Mouse (Mus musculus): ENCODE data around the gene Rtbdn. TPM values are rescaled to one million over a fixed set of nuclear protein-coding genes. Genes with fewer than 3 reads are reported as not detected.
A peak's percentile ranks its signal among the peaks of the same experiment; 100 is the strongest.

Gene Rtbdn
- total RNA-seq, 2 experiments from 2014 or later = not detected

DNA sequence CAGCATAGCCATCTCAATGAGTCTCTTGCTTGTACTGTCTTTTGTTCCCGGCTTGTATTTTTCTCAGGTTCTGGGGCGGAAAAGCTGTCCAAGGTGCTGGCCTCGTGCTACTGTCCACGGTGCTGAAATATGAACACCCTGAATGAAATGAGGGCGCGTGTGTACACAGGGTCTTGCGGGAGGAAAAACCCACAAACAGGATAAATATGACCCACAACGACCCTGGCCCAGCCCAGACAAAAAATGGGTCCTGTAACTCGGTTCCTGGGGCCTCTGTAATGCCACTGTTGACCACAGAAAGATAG, 402 bp downstream of the Rtbdn start:
- ATAC-seq (replicated peaks; ENCODE audit: low FRiP score, poor library complexity, severe bottlenecking) = no peak

DNA sequence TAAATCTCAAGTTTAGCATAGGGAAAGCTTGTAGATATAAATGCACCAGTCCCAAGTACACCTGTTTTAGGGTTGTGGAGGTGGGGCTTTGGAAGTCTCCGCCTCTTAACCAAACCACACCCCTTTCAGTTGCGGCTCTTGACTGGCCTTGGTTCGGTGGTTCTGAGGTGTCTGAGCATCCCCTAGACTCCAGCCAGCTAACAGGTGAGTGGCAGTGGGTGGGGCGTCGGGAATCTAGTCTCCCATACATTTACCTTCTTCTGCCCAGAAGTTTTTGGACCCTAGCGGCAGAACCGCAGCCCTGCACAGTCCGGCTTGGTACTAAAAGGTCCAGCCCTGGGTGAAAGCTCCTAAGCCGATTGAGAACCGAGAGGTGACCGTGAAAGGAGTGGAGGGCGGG, 3.0 kb downstream of the Rtbdn start:
- ATAC-seq (replicated peaks; ENCODE audit: low FRiP score, poor library complexity, severe bottlenecking) = no peak

DNA sequence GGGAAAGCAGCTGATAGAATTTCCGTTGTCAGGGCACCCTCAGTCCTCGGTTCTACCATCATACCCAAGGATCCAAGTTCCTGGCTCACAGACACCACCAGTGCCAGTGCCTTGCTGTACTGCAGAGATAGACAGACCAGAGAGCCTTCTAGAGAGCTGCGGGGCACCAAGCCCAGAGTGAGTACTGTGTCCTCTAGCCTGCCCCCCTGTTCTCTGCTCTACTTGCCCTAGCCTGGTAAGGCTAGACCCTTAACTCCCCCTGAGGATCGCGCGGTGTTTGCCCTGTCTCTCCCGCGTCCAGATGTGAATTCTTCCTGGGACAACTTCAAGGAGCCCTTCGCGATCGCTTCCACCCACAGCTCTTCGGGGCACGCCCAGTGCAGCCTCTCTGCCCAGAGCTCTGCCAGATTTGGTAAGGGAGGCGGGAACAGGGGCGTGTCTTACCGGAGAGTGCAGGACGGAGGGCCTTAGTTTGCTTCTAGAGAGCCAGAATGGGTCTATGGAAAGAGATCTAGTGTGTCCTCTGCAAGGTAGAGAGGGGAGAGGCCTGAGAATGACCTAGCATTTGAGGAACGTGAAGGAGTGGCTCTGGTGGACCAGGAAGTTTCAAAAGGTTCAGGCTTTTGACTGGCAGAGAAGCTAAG, 5.9 kb downstream of the Rtbdn start:
- ATAC-seq (replicated peaks; ENCODE audit: low FRiP score, poor library complexity, severe bottlenecking) = peak; percentile 86

DNA sequence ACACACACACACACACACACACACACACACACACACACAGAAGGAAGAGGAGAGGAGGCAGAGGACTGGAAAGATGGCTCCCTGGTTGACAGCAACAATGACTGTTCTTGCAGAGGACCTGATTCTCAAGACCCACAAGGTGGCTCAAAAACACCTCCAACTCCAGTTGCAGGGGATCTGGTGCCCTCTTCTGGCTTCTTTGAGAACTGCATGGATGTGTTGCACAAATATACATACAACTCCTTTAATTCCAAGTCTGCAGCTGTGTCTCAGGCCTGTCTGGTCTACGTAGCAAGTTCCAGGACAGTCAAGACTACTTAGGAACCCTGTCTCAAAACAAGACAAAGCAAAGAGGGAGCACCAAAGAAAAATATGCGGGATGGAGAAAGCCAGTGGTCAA, 10.0 kb downstream of the Rtbdn start:
- ATAC-seq (replicated peaks; ENCODE audit: low FRiP score, poor library complexity, severe bottlenecking) = peak; percentile 70

DNA sequence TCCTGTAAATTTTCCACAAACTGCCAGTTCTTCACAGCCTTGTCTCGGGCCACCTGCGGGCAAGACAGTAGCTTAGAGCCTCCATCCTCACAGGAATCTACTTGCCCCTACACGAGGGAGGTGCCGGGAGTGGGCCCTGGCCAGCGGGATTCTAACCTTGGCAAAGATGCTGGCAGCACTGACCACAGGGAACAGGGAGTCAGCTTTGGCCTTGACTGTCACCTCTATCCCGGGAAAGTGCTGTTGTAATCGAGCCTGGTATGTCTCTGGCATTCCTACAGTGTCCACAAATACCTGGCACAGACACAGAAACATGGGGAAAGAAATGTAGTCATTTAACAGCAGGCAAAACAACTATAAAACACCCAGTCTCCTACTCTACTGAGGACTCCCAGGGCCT, 13.0 kb downstream of the Rtbdn start:
- no peak for ATAC-seq (replicated peaks; ENCODE audit: low FRiP score, poor library complexity, severe bottlenecking)

DNA sequence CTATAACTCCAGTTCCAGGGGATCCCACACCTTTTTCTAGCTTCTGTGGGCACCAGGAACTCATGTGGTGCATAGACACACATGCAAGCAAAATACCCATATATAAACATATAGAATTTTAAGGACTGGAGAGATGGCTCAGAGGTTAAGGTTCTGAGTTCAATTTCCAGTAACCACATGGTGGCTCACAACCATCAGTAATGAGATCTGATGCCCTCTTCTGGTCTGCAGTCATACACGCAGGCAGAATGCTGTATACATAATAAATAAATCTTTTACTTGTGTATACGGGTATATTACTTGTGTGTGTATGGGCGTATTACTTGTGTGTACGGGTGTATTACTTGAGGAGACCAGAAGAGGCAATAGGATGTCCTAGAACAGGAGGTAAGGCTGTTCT, 17.2 kb downstream of the Rtbdn start:
- ATAC-seq (replicated peaks; ENCODE audit: low FRiP score, poor library complexity, severe bottlenecking) = no peak

DNA sequence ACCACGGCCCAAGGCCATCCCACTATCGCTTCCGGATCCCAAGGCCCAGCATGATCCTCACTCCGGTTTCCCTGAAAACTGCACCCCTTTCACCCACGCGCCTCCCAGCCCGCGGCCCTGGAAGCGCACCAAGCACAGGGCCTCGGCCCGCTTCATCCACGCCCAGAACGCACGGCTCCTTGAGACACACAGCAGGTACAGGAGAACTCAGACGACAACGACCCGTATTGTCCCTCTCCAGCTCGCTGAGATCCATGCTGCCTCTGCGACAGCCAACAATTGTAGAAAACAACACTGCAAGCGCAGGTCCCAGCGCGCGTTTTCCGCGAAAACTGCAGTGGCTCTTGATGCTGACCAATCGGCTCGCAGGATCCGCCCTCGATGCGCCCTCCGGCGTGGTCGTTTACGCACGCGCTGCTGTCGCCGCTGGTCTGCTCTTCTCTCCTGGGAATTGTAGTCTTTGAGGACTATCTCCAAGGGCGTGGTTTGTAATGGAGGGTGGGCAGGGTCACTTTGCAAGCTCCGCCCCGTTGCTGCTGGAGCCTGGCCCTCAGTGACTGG, 19.0 kb downstream of the Rtbdn start:
- ATAC-seq (replicated peaks; ENCODE audit: low FRiP score, poor library complexity, severe bottlenecking) = peak; percentile 76

DNA sequence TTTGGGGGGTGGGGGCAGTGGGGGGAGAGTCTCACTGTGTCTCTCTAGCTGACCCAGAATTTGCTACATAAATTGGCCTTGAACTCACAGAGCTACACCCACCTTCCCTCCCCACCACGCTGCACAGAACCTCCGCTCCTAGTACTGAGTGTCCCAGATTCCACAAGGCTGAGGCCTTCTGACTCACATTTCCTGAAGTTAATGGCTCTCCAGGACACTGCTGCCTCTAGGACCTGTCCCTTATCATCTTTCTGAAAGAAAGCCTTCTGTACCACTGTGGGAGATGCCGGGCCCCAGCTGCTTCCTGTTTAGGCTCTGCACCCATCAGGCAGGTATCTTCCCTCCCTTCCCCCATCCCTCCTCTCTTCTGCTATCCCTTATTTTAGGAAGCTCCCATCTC, 19.8 kb downstream of the Rtbdn start:
- ATAC-seq (replicated peaks; ENCODE audit: low FRiP score, poor library complexity, severe bottlenecking) = no peak

DNA sequence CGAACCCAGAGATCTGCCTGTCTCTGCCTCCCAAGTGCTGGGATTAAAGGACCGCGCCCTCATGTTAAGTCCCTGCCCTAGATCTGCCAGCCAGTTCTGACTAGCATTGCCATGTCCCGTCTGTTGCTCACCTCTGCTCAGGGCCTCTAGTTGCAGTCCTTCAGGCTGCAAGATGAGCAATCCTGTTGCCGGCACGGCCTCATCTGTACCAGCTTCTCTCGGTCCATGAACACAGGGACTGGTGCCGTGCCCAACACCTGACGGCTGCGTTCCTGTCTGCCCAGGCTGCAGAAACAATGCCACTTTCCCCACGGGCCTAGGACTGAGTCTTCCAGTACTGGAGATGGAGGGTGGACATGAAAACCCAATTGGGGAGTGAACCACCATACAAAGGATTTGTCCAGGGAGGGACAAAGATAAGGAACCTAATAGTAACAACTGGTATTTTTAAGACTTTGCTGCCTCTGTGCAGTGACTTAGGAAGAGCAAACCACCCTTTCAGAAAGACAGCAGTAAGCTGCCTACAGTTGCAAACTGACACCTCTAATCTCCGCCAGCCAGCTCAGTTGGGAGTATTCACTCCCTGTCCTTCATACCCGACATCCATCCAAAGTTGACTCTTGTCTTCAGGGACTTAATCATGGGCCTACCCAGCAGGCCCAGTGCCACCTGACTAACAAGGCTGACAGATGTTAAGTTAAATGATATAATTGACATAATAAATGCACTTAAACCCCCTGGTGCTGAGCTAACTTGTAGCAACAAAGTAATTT, 20.9 kb downstream of the Rtbdn start:
- no peak for ATAC-seq (replicated peaks; ENCODE audit: low FRiP score, poor library complexity, severe bottlenecking)

DNA sequence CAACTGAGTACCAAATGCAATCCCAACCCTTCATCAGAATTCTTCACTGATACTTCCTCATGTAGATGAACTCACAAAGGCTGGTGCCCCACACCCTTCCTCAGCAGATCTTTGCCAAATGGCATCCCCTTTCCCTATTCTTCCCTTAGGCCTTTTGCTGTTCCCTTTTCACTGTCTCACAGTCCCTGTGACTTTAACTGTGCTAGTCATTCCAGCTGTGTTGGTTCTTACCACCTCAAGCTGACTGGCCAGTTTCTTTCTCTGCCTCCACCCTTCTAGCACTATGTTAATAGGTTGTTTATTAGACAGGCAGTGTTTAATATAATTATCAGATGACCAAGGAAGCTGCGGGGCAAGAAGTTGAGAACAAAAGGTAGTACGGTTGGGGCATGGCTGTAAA, 21.9 kb downstream of the Rtbdn start:
- ATAC-seq (replicated peaks; ENCODE audit: low FRiP score, poor library complexity, severe bottlenecking) = no peak

DNA sequence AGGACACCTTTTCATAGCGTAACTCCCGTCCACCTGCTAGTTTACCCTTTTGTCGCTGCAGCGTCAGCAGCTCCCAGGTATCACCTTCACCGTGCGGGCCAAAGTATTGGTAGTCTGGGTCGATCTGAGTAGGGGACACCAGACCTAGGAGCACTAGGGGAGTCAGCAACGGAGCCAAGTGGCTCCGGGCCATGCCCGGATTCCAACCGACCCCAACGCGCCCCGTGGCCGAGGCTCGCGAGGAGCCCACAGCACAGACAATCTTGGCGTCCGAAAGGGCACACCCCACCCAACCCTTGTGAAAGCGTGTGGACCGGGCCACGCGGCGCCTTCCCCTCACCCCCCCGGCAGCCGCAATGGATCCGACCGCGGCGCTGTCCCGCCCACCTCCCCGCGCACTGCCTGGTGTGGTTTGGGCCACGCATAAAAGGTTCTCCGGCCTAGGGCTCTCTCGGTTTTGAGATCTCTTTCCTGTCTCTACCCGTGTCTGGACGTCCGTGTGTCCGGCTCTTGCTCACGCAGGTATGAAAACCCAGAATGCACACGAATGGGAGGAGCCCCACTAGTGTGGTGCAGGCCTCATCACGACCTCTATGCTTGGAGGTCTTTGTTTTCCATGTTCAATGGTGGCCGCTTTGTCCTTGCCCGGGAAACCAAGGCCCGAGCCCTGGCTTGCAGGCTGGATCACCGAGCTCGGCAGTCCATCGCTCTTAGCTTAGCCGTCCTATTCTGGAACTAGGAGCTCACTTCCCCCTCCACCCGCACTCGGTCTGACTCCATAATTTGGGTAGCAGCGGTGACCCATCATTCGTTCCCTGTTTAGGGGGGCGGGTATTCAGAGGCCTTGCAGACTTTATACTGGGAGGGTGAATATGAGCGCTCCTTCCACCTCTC, 22.7 kb downstream of the Rtbdn start, which contains the start of the genes Gm49661, Prdx2 and Rnaseh2a:
Gene Gm49661, minus strand, starts transcription at position 193 of the 894 bp plus-strand sequence.
Gene Prdx2, plus strand, starts transcription at position 347 of the 894 bp plus-strand sequence.
Gene Rnaseh2a, minus strand, starts transcription at position 527 of the 894 bp plus-strand sequence.
- ATAC-seq (replicated peaks; ENCODE audit: low FRiP score, poor library complexity, severe bottlenecking) = peak; percentile 51

DNA sequence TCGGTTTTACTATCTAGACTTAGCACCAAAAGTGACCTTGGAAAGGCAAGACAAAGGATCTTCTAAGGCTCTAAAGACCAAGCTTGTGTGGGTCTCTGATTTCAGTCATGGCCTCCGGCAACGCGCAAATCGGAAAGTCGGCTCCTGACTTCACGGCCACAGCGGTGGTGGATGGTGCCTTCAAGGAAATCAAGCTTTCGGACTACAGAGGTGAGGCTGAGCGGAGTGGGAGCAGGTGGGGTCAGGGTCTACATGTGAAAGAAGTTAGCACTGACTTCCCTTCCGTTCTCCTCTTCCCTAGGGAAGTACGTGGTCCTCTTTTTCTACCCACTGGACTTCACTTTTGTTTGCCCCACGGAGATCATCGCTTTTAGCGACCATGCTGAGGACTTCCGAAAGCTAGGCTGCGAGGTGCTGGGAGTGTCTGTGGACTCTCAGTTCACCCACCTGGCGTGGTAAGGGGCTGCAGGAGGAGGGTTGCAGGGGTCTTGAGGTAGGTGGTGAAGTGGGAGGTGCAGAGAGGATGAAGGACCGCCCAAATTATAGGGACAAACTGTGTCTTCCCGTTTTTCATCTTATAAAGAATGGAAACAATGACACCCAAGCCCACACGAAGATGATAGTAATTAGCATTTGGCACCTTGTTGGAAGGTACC, 23.5 kb downstream of the Rtbdn start:
- ATAC-seq (replicated peaks; ENCODE audit: low FRiP score, poor library complexity, severe bottlenecking) = no peak

DNA sequence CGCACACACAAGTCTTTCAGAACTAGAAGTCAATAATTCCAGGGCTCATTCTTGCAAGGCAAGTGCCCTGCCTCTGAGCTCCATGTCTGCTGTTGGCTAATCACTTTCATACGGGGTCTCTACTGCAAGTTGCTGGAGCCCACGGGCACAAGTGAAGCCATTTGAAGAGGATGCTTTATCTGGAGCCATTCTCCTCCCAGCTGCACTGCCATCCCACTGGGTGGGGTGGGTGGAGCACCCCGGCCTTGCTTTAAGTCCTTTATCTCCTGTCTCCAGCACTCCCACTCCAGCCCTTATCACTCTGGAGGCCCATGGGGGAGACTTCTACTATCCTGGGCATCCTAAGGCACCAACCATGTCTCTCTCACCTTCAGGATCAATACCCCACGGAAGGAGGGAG, 24.1 kb downstream of the Rtbdn start:
- ATAC-seq (replicated peaks; ENCODE audit: low FRiP score, poor library complexity, severe bottlenecking) = peak; percentile 60

DNA sequence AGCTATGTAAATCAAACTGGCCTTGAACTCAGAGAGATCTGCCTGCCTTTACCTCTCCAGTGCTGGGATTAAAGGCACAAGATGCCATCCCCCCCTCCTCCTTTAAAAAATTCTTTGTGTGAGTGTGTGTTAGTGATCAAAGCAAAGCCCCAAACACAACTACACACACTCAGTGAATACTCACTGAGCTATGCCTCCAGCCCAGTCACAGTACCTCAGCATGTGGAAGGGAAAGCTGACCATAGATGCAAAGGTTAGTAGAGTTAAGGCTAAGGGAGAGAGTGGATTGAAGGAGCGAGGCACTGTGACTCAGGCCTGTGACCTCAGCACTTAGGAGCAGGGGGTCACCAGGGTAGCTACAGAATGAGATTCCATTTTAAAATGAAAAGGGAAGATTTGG, 26.3 kb downstream of the Rtbdn start:
- no peak for ATAC-seq (replicated peaks; ENCODE audit: low FRiP score, poor library complexity, severe bottlenecking)

DNA sequence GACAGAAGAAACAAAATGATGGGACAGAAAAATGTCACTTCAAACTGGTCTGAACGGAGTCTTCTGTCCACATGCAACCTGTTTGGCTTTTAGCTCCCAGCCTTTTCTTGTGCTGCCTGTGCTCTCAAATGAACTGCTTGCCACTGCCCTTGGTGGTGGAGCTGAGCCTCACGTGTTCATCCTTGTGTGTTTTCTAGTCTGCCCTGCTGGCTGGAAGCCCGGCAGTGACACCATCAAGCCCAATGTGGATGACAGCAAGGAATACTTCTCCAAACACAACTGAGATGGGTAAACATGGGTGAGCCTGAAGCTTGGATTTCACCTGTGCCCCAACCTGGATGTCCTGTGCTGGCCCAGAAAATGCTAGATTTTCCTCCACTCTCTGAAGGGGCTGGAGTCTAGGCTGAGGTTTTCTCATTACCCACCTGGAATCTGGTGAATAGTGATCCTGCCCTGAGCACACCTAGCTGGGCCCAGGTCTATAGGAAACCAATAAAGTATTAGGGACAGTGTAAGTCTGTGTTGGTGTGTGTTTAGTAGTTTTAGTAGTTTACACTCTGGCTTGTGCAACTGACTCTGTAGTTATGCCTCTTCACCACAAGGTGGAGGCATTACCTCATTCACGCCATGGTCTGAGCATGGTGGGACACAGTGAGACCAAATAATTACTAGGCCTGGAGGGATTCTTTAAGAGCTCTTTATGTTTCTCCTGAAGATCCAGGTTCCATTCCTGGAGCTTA, 27.2 kb downstream of the Rtbdn start:
- 0 out of 2 replicates have a peak, but pooled peaks have one; percentile 18 for ATAC-seq (replicated peaks; ENCODE audit: low FRiP score, poor library complexity, severe bottlenecking)

DNA sequence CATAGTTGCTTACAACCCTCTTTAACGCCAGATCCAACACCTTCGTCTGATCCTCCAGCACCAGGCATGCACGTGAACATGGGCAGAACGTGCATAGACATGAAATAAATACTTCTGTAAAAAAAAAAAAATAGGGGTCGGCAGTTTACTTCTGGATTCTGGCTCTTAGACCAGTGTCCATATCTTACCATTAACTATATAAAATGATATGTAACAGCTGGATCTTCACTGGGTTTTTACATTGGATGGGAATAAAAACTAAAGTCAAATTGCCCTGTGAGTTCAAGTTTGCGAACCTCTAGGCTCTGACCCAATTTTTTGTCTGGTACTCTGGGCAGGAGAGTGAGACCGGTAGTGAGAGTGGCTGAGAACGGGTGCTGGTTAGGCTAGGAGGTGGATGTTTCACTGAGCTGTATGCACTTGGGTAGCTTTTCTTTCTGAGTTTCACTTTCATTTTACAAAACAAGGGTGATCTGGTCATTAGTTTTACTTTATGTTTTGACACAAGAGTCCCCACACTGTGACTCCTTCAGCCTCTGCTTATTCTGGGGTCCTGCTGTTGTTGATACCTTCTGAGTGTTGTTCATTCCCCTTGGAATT, 27.9 kb downstream of the Rtbdn start:
- ATAC-seq (replicated peaks; ENCODE audit: low FRiP score, poor library complexity, severe bottlenecking) = no peak

DNA sequence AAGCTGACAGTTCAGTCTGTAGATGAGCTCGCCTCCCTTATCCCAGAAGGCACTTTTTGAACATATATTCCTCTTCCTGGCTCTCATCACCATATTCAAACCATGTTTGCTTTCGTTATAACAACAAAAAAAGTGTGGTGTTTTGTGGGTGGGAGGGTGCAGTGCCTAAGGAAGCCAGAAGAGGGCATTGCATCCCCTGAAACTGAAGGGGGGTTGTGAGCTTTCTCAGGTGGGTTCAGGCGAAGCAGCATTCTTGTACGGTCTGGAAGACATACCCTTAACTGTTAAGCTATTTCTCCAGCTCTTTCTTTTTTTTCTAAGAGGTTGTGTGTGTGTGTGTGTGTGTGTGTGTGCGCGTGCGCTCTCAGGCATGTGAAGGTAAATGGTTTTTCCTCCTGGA, 28.6 kb downstream of the Rtbdn start:
- ATAC-seq (replicated peaks; ENCODE audit: low FRiP score, poor library complexity, severe bottlenecking) = no peak

DNA sequence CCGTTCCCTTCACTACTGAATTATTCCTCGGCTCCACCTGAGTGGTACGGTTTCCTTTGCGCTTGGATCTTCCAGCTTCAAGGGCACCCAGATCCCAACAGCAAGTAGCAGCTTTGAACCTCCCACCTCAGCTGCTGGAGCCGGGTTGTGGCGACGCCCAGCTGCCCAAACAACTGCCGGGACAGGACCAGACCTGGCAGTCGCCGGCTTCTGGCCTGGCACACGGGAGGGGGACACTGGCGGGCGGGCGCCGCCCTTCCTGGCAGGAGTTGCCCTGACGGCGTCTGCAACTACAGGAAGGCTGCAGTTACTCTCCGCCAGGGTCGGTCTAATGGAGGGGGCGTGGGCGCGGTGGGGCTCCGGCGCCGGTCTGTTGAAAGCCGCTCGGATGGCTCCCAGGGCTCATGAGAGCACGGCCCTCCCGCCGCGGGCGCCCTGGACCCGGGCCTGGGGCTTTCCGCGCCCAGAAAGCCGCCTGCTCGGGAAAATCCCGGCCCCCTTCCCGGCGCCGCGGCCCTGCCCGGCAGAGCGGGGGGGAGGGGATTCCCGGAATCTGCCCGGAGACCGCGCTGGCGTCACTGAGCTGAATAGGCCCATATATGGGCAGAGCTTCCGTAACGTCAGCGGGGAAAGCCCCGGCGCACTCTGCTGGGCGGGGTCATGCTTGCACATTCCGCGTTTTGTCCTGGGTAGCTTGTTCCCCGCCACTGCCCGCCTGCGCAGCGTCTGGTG, 29.4 kb downstream of the Rtbdn start:
- ATAC-seq (replicated peaks; ENCODE audit: low FRiP score, poor library complexity, severe bottlenecking) = peak; percentile 61

Data from erythroblast, adult 5-6 weeks (primary cell).